Mouse (Mus musculus) spleen, postnatal 4 days (tissue): Measurements from ENCODE around the gene Dus3l.

ENCODE experiments used
- DNase-seq, 2 experiments: peaks; one replicate each; pipeline ENCODE4 v3.0.0; 2022; ENCODE audit warnings: low spot score in 2 of 2

Dus3l gene

GRCm38 (mm10) chr17:56764474-56765354 is at the start of gene Dus3l:
Gene Dus3l (plus strand): TSS chr17:56764757.
- peak; percentile 85 to 94 for DNase-seq

GRCm38 (mm10) chr17:56715360-56715759 is 49.2 kb upstream of the Dus3l start:
- DNase-seq: no peak

- peak in 1 of 2 experiments; percentile 69 for DNase-seq
These were observed 48.5 kb upstream of the Dus3l start for GRCm38 (mm10) chr17:56715914-56716654.

GRCm38 (mm10) chr17:56716655-56717362 is 47.7 kb upstream of the Dus3l start:
- peak; percentile 96 for DNase-seq

- DNase-seq: peak; percentile 94 to 98
These were observed 47.0 kb upstream of the Dus3l start, which contains the start of the genes Ndufa11 and Vmac for GRCm38 (mm10) chr17:56717363-56718058. Gene Ndufa11 (plus strand): TSS chr17:56717767. Gene Vmac (minus strand): TSS chr17:56718022.

GRCm38 (mm10) chr17:56722441-56722840 is 42.1 kb upstream of the Dus3l start:
- DNase-seq: no peak

GRCm38 (mm10) chr17:56723419-56724161 is 41.0 kb upstream of the Dus3l start:
- DNase-seq: no peak

GRCm38 (mm10) chr17:56727029-56727649 is 37.4 kb upstream of the Dus3l start:
- DNase-seq: no peak

- peak in 1 of 2 experiments; percentile 33 for DNase-seq
These were observed 36.9 kb upstream of the Dus3l start for GRCm38 (mm10) chr17:56727659-56728058.

- no peak for DNase-seq
These were observed 36.4 kb upstream of the Dus3l start for GRCm38 (mm10) chr17:56728117-56728516.

- DNase-seq: no peak
These were observed 35.4 kb upstream of the Dus3l start for GRCm38 (mm10) chr17:56729151-56729550.

- no peak for DNase-seq
These were observed 34.9 kb upstream of the Dus3l start for GRCm38 (mm10) chr17:56729656-56730055.

- no peak for DNase-seq
These were observed 28.0 kb upstream of the Dus3l start for GRCm38 (mm10) chr17:56736534-56736933.

- no peak for DNase-seq
These were observed 26.3 kb upstream of the Dus3l start for GRCm38 (mm10) chr17:56738221-56738620.

GRCm38 (mm10) chr17:56740118-56740787 is 24.3 kb upstream of the Dus3l start:
- DNase-seq: no peak

- DNase-seq: no peak
These were observed 23.8 kb upstream of the Dus3l start for GRCm38 (mm10) chr17:56740788-56741160.

- DNase-seq: no peak
These were observed 20.4 kb upstream of the Dus3l start for GRCm38 (mm10) chr17:56744173-56744572.

- no peak for DNase-seq
These were observed 13.0 kb upstream of the Dus3l start for GRCm38 (mm10) chr17:56751404-56752072.

- no peak for DNase-seq
These were observed 11.1 kb upstream of the Dus3l start for GRCm38 (mm10) chr17:56753452-56753851.
